Mouse (Mus musculus) cortical plate, adult 2 months (tissue): Measurements from ENCODE around the gene Nckap5.

ENCODE experiments used
- CTCF ChIP-seq: fragments of 200-500 bp; IDR thresholded peaks from 2 replicates; pipeline ENCODE4 v1.5.1; 2011; ENCODE audit warnings: mild to moderate bottlenecking, control low read depth, low read length; ENCODE audit not compliant: insufficient read depth; ENCODE audit errors: extremely low read depth
- POLR2A ChIP-seq: fragments of 200-500 bp; IDR thresholded peaks from 2 replicates; pipeline ENCODE4 v1.6.1; 2011; ENCODE audit warnings: mild to moderate bottlenecking, low read length, control low read depth; ENCODE audit not compliant: insufficient read depth; ENCODE audit errors: extremely low read depth

- TF ChIP-seq CTCF, result no peak
- no peak for TF ChIP-seq POLR2A
These were observed 806.1 kb downstream of the Nckap5 start for GRCm38 (mm10) chr1:126024518-126024917.
